Mouse (Mus musculus): Measurements from ENCODE around the gene Xpot. TPM values are rescaled to one million over a fixed set of nuclear protein-coding genes. Genes with fewer than 3 reads are reported as not detected.

The Xpot gene
- polyA plus RNA-seq, 1 experiment from 2014 or later: 48.9 TPM

GRCm38 (mm10) chr10:121586675-121587370 is 39.3 kb downstream of the Xpot start, which contains the start of gene Tbk1:
Gene Tbk1, minus strand, starts transcription at chr10:121586787.
- WGBS: under 1% methylated on average over 30 of the region's 58 CpGs
- Histone ChIP-seq H3K36me3 (peaks cover 32% of the 10 kb centered on the region), H3K9ac (peak within 1 kb of the TSS; percentile 77), H3K4me2 (peak within 1 kb of the TSS; percentile 55), H3K9me3 (no peaks in the 10 kb centered on the region), H3K27ac (peak within 1 kb of the TSS; percentile 89), H3K4me3 (peak within 1 kb of the TSS; percentile 82), H3K27me3 (no peaks in the 10 kb centered on the region), H3K4me1 (peaks cover 16% of the 10 kb centered on the region)
- peak; percentile 99 for ATAC-seq (ENCODE audit: borderline replicate concordance, extremely low read depth, low FRiP score, low TSS enrichment)

GRCm38 (mm10) chr10:121585791-121586642 is 40.1 kb downstream of the Xpot start:
- peaks cover 38% of the 10 kb centered on the region for H3K36me3 ChIP-seq
- H3K9me3 ChIP-seq: no peaks in the 10 kb centered on the region
- no peaks in the 10 kb centered on the region for H3K27me3 ChIP-seq
- peak overlapping the region; percentile 77 for H3K9ac ChIP-seq
- peak; percentile 71 for ATAC-seq (ENCODE audit: borderline replicate concordance, extremely low read depth, low FRiP score, low TSS enrichment)
- H3K27ac ChIP-seq: peak overlapping the region; percentile 89
- 2% methylated on average over 44 of the region's 48 CpGs for WGBS
- H3K4me1 ChIP-seq: peaks cover 16% of the 10 kb centered on the region
- H3K4me3 ChIP-seq: peak overlapping the region; percentile 82
- H3K4me2 ChIP-seq: peak overlapping the region; percentile 55

GRCm38 (mm10) chr10:121585056-121585790 is 40.9 kb downstream of the Xpot start:
- Histone ChIP-seq H3K4me1 (peaks cover 16% of the 10 kb centered on the region), H3K27me3 (no peaks in the 10 kb centered on the region), H3K4me3 (peak overlapping the region; percentile 82), H3K9ac (peak overlapping the region; percentile 77), H3K27ac (no peak overlapping the region), H3K4me2 (peak overlapping the region; percentile 55), H3K9me3 (no peaks in the 10 kb centered on the region), H3K36me3 (peaks cover 41% of the 10 kb centered on the region)
- no peak for ATAC-seq (ENCODE audit: borderline replicate concordance, extremely low read depth, low FRiP score, low TSS enrichment)
- 79% methylated on average over 20 of the region's 20 CpGs for WGBS

- Histone ChIP-seq H3K9me3 (no peaks in the 10 kb centered on the region), H3K36me3 (peaks cover 38% of the 10 kb centered on the region), H3K9ac (no peak overlapping the region), H3K4me2 (no peak overlapping the region), H3K27me3 (no peaks in the 10 kb centered on the region), H3K4me1 (peaks cover 16% of the 10 kb centered on the region), H3K4me3 (no peak overlapping the region), H3K27ac (no peak overlapping the region)
- WGBS: 91% methylated on average over 10 of the region's 10 CpGs
- no peak for ATAC-seq (ENCODE audit: borderline replicate concordance, extremely low read depth, low FRiP score, low TSS enrichment)
Measured at GRCm38 (mm10) chr10:121584033-121584432, 42.1 kb downstream of the Xpot start.

GRCm38 (mm10) chr10:121583016-121583415 is 43.1 kb downstream of the Xpot start:
- no peak for ATAC-seq (ENCODE audit: borderline replicate concordance, extremely low read depth, low FRiP score, low TSS enrichment)
- 78% methylated on average over 12 of the region's 12 CpGs for WGBS
- H3K4me2 ChIP-seq: 0 out of 2 replicates have a peak overlapping the region, but pooled peaks have one; percentile 3
- no peak overlapping the region for H3K4me3 ChIP-seq
- H3K27me3 ChIP-seq: no peaks in the 10 kb centered on the region
- H3K9ac ChIP-seq: no peak overlapping the region
- H3K27ac ChIP-seq: no peak overlapping the region; the same call in 1 of the 2 replicates
- peaks cover 16% of the 10 kb centered on the region for H3K4me1 ChIP-seq
- peaks cover 45% of the 10 kb centered on the region for H3K36me3 ChIP-seq
- H3K9me3 ChIP-seq: no peaks in the 10 kb centered on the region

GRCm38 (mm10) chr10:121582287-121582686 is 43.8 kb downstream of the Xpot start:
- peaks cover 11% of the 10 kb centered on the region for H3K4me1 ChIP-seq
- H3K4me3 ChIP-seq: no peak overlapping the region
- no peak overlapping the region for H3K27ac ChIP-seq
- no peaks in the 10 kb centered on the region for H3K9me3 ChIP-seq
- no peak for ATAC-seq (ENCODE audit: borderline replicate concordance, extremely low read depth, low FRiP score, low TSS enrichment)
- H3K27me3 ChIP-seq: no peaks in the 10 kb centered on the region
- H3K4me2 ChIP-seq: no peak overlapping the region
- no peak overlapping the region for H3K9ac ChIP-seq
- peaks cover 48% of the 10 kb centered on the region for H3K36me3 ChIP-seq
- 86% methylated on average over 8 of the region's 8 CpGs for whole genome bisulfite sequencing

- Histone ChIP-seq H3K27ac (no peak overlapping the region), H3K27me3 (no peaks in the 10 kb centered on the region), H3K9ac (no peak overlapping the region), H3K4me3 (no peak overlapping the region), H3K4me1 (peaks cover 11% of the 10 kb centered on the region), H3K4me2 (no peak overlapping the region), H3K9me3 (no peaks in the 10 kb centered on the region), H3K36me3 (peaks cover 48% of the 10 kb centered on the region)
- no peak for ATAC-seq (ENCODE audit: borderline replicate concordance, extremely low read depth, low FRiP score, low TSS enrichment)
- 80% methylated on average over 6 of the region's 6 CpGs for WGBS
Measured at GRCm38 (mm10) chr10:121581405-121581804, 44.7 kb downstream of the Xpot start.

- Histone ChIP-seq H3K4me1 (peaks cover 7% of the 10 kb centered on the region), H3K9ac (no peak overlapping the region), H3K4me2 (no peak overlapping the region), H3K27me3 (no peaks in the 10 kb centered on the region), H3K36me3 (peaks cover 53% of the 10 kb centered on the region), H3K27ac (no peak overlapping the region), H3K9me3 (no peaks in the 10 kb centered on the region), H3K4me3 (no peak overlapping the region)
- ATAC-seq (ENCODE audit: borderline replicate concordance, extremely low read depth, low FRiP score, low TSS enrichment): no peak
- WGBS: 96% methylated on average over 5 of the region's 5 CpGs
Measured at GRCm38 (mm10) chr10:121580381-121580780, 45.8 kb downstream of the Xpot start.

- Histone ChIP-seq H3K27me3 (no peaks in the 10 kb centered on the region), H3K9me3 (no peaks in the 10 kb centered on the region), H3K4me1 (no peaks in the 10 kb centered on the region), H3K36me3 (peaks cover 54% of the 10 kb centered on the region), H3K27ac (no peak overlapping the region), H3K4me2 (no peak overlapping the region), H3K4me3 (no peak overlapping the region), H3K9ac (no peak overlapping the region)
- WGBS: 77% methylated on average over 9 of the region's 9 CpGs
- ATAC-seq (ENCODE audit: borderline replicate concordance, extremely low read depth, low FRiP score, low TSS enrichment): no peak
Measured at GRCm38 (mm10) chr10:121576372-121576771, 49.8 kb downstream of the Xpot start.

GRCm38 (mm10) chr10:121571511-121572147 is 54.5 kb downstream of the Xpot start:
- H3K4me3 ChIP-seq: no peak overlapping the region

GRCm38 (mm10) chr10:121571031-121571430 is 55.1 kb downstream of the Xpot start:
- H3K27me3 ChIP-seq: no peaks in the 10 kb centered on the region
- no peaks in the 10 kb centered on the region for H3K4me1 ChIP-seq
- no peak overlapping the region for H3K4me3 ChIP-seq
- no peak overlapping the region for H3K4me2 ChIP-seq
- no peak overlapping the region for H3K27ac ChIP-seq
- H3K36me3 ChIP-seq: peaks cover 64% of the 10 kb centered on the region
- no peaks in the 10 kb centered on the region for H3K9me3 ChIP-seq
- no peak overlapping the region for H3K9ac ChIP-seq
- WGBS: 86% methylated on average over 3 of the region's 3 CpGs
- ATAC-seq (ENCODE audit: borderline replicate concordance, extremely low read depth, low FRiP score, low TSS enrichment): no peak

More at GRCm38 (mm10) chr10:121571511-121572147, 54.5 kb downstream of the Xpot start:
- Histone ChIP-seq H3K4me1 (no peaks in the 10 kb centered on the region), H3K9me3 (no peaks in the 10 kb centered on the region), H3K9ac (no peak overlapping the region), H3K27ac (no peak overlapping the region), H3K27me3 (no peaks in the 10 kb centered on the region), H3K4me2 (no peak overlapping the region), H3K36me3 (peaks cover 64% of the 10 kb centered on the region)
- 96% methylated on average over 22 of the region's 22 CpGs for WGBS
- no peak for ATAC-seq (ENCODE audit: borderline replicate concordance, extremely low read depth, low FRiP score, low TSS enrichment)
